Mouse (Mus musculus): ENCODE data around the gene Wdr1.

- TF ChIP-seq MAX (IDR thresholded peaks at IDR 0.05; ENCODE audit: low read depth) (no peak), POLR2A (IDR thresholded peaks at IDR 0.05; ENCODE audit: insufficient read length, low read depth) (no peak), POLR2AphosphoS2 (IDR thresholded peaks at IDR 0.05; ENCODE audit: insufficient read length, low read depth) (no peak), TCF12 (IDR thresholded peaks at IDR 0.05; ENCODE audit: insufficient read depth, poor library complexity, severe bottlenecking) (no peak)
Observed at GRCm38 (mm10) chr5:38544423-38545415, 18.3 kb downstream of the Wdr1 start.

Measured in myocyte (in vitro differentiated cells).